Mouse (Mus musculus): ENCODE results near the gene 2510009E07Rik.

- TF ChIP-seq CTCF (IDR thresholded peaks at IDR 0.05; ENCODE audit: insufficient read depth, low read depth, low read length) (no peak), POLR2A (IDR thresholded peaks at IDR 0.05; ENCODE audit: insufficient read depth, low read depth, low read length) (no peak)
Measured at GRCm38 (mm10) chr16:21690216-21690755, 4.2 kb downstream of the 2510009E07Rik start.
